Mouse (Mus musculus) G1E (cell line): ENCODE measurements at regions not wholly inside any gene's neighbourhood (a gene's known extent, or its start where the extent isn't known, plus 50 kb on each side); places are given as distances from the start of the nearest gene placed in this dataset.

ENCODE experiments used
- CTCF ChIP-seq: IDR thresholded peaks from 2 replicates; pipeline ENCODE4 v1.5.1; 2012; ENCODE audit warnings: low read depth, low read length, inconsistent platforms, mixed read lengths
- GATA1 ChIP-seq: IDR thresholded peaks from 2 replicates; pipeline ENCODE4 v1.6.1; 2012; ENCODE audit warnings: borderline replicate concordance, low read length, inconsistent platforms, mixed read lengths
- POLR2AphosphoS5 ChIP-seq: IDR thresholded peaks from 2 replicates; pipeline ENCODE4 v1.6.1; 2012; ENCODE audit warnings: low read depth, low read length, inconsistent platforms; ENCODE audit not compliant: insufficient replicate concordance
- TAL1 ChIP-seq: conservative IDR thresholded peaks from 2 replicates; pipeline ENCODE4 v1.6.1; 2012; ENCODE audit warnings: low read depth, low read length, inconsistent platforms, mixed read lengths

DNA sequence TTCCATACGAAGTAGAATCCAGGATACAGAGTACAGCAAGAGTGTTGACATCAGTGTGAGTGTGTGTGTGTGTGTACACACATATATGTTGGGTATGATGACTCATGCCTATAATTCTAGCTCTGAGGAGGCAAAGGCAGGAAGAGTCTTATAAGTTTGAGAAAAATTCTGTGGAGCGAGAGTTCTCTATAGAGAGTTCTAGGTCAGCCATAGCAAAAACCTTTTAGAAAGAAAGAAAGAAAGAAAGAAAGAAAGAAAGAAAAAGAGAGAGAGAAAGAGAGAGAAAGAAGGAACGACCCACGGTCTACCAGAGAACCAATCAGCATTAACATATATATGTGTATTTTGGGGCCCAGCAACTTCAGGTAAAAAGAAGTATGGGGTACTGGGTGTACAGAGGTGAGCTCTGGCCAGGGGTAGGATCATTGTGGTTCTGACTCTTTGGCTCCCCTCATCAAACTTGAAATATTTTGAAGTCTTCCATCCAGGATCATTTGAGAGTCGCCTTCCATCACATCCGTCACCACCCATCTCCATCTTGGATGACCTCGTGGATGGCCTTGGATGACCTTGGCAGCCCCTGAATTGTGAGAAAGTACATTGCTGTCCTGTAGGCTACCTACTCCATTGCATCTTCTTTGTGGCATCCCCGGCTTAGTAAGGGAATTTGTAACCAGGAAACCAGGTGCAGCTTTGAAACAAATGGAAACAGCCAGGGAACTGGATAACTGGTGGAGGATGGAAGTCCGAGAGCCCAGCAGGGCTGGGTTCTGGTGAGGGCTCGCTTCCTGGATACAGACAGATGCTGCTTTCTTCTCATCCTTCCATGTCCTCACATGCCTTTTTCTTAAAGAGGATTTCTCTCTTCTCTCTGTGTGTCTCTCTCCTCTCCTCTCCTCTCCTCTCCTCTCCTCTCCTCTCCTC, 106.1 kb upstream of the Cpm start:
- TF ChIP-seq CTCF: no peak
- no peak for TF ChIP-seq TAL1
- no peak for TF ChIP-seq GATA1
- TF ChIP-seq POLR2AphosphoS5: no peak
